Mouse (Mus musculus) limb, embryonic 11.5 days (tissue): ENCODE measurements around the gene Srp54c. TPM values are rescaled to one million over a fixed set of nuclear protein-coding genes. Genes with fewer than 3 reads are reported as not detected.
"Not testable (repeated sequence)": the region's sequence is repeated elsewhere in the genome, so short reads cannot be mapped to it uniquely, and the experiment has no call there.

Experiments
- ATAC-seq: fragments of 200-750 bp; cut with Nextera tagmentation; 2 replicates; pipeline ENCODE4 v1.8.0; 2017; ENCODE audit warnings: low read depth; ENCODE audit not compliant: insufficient number of reproducible peaks, low FRiP score, low TSS enrichment
- DNase-seq: peaks from one replicate; pipeline ENCODE4 v3.0.0-alpha.2; 2015; ENCODE audit warnings: low spot score
- H3K27ac ChIP-seq: fragments of 300-500 bp; sonication (generic); replicated peaks from 2 replicates; pipeline ENCODE4 v1.5.1; 2014; ENCODE audit warnings: low read depth, mild to moderate bottlenecking, low read length
- H3K27me3 ChIP-seq: fragments of 300-500 bp; sonication (generic); 2 replicates; pipeline ENCODE4 v1.6.1; 2014; ENCODE audit warnings: mild to moderate bottlenecking, low read length, mixed read lengths; ENCODE audit not compliant: control insufficient read depth, insufficient read depth
- H3K36me3 ChIP-seq: fragments of 300-500 bp; sonication (generic); 2 replicates; pipeline ENCODE4 v1.6.1; 2014; ENCODE audit warnings: mild to moderate bottlenecking, low read length, moderate library complexity, mixed read lengths; ENCODE audit not compliant: control insufficient read depth, insufficient read depth
- H3K4me1 ChIP-seq: fragments of 300-500 bp; sonication (generic); 2 replicates; pipeline ENCODE4 v1.6.1; 2014; ENCODE audit warnings: low read length, mixed read lengths; ENCODE audit not compliant: control insufficient read depth, insufficient read depth
- H3K4me2 ChIP-seq: fragments of 300-500 bp; sonication (generic); 2 replicates; pipeline ENCODE4 v1.6.1; 2014; ENCODE audit warnings: low read depth, mild to moderate bottlenecking, moderate library complexity; ENCODE audit not compliant: severe bottlenecking
- H3K4me3 ChIP-seq: fragments of 300-500 bp; sonication (generic); 2 replicates; pipeline ENCODE4 v1.5.1; 2014; ENCODE audit warnings: low read depth, low read length
- H3K9ac ChIP-seq: fragments of 300-500 bp; sonication (generic); 2 replicates; pipeline ENCODE4 v1.6.1; 2014; ENCODE audit warnings: mild to moderate bottlenecking, low read length
- H3K9me3 ChIP-seq: fragments of 300-500 bp; sonication (generic); 2 replicates; pipeline ENCODE4 v1.6.1; 2016; ENCODE audit warnings: low read length; ENCODE audit not compliant: control insufficient read depth
- WGBS: fragments of 180-500 bp; shearing (Covaris S2); extraction: QIAGEN DNeasy Blood & Tissue Kit; methylation state at CpG from one replicate; pipeline ENCODE4 v1.1.7; 2014; 5-methylcytosine and 5-hydroxymethylcytosine counted together
- polyA plus RNA-seq: library from polyadenylated mRNA; unstranded; fragments of >200 nt; fragmentation: Nextera tagmentation; extraction: Ambion mirVana; gene quantifications from 2 replicates; pipeline ENCODE4 v1.2.1, GENCODE M21; 2014

Gene Srp54c
- 64.9 and 72.0 TPM in 2 replicates for polyA plus RNA-seq

DNA sequence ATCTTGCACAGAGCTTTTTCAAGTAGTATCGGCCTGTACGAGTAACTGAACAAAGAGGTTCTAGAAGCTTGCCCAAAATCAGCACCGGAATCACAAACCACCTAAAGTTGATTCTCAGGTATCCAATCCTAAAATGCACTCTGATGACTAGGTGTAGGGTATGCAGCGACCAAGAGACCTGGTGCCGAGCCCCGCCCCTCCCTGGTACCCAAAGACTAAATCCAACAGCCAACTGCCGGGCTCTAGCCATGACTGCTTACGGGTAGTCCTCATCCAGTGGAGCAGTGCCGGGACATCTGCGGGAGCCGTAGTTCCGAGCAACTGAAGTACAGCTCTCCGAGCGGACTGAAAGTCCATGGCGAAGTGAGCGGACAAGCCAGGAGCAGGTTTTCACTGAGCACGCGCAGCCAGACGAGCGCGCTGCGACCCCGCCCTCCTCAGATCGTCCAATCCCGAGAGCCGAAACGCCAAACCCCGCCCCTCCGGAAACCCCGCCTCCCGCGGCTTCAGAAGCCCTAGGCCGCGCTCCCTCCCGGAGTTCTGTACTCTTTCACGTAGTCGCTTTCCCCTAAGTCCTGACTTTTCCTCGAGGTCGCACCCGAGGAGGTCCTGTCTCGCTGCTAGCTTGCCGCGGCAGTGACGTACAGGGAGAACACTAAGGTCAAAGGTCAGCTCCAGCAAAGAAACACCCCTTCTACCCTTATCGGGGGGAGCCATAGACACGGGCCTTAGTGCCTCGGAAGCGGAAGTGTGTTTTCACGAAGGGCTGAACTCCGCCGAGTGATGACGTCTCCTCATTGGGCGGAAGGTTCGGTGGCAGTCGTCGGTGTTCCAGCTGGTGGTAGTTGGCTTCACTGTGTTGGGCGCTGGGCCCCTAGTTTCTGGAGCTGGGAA lies at the start of gene Srp54c:
Srp54c (plus strand) TSS at position 543 of the 894 bp plus-strand sequence.
- not testable (repeated sequence) for H3K9ac ChIP-seq, DNase-seq, H3K27me3 ChIP-seq, H3K4me2 ChIP-seq, H3K36me3 ChIP-seq, H3K9me3 ChIP-seq, H3K4me1 ChIP-seq, H3K27ac ChIP-seq
- H3K4me3 ChIP-seq: peak within 1 kb of the TSS; percentile 26
- WGBS: no CpG with 5 or more reads among the region's 57 CpGs
- peak; percentile 99 for ATAC-seq

DNA sequence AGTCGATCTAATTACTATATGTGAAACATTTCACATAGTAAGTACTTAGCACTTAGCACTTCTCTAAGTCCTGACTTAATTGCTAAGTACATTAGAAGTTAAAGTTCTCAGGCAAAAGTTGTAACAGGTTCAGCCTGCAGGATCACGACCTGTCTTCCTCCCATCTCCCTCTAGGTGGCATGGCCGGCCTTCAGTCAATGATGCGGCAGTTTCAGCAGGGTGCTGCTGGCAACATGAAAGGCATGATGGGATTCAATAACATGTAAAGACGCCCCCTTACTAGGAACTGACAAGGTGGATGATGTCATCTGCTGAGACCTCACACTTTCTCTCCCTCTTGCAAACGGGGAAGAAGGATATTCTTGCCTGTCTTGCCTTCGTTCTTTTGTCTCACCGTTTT lies 42.3 kb upstream of the Srp54c start:
- H3K9me3 ChIP-seq, ATAC-seq, H3K4me2 ChIP-seq, DNase-seq, H3K9ac ChIP-seq, H3K27ac ChIP-seq, H3K4me1 ChIP-seq, H3K27me3 ChIP-seq, H3K36me3 ChIP-seq, H3K4me3 ChIP-seq: not testable (repeated sequence)
- WGBS: no CpG with 5 or more reads among the region's 8 CpGs

DNA sequence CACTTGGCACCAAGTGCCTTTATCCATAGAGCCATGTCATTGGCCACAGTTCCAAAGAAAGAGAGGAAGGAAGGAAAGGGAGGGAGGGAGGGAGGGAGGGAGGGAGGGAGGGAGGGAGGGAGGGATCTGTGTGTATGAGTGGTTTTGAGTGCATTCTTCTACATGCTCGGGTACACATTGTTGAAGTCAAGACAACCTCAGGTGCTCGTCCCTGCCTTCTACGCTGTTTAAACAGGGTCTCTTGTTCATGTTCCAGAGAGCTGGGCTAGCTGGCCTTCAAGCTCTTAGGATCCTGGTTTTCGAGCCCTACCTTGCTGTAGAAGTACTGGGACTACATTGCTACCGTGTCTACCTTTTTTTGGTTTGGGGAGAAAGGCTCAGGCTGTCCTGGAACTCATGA lies 40.8 kb upstream of the Srp54c start:
- H3K27me3 ChIP-seq, H3K9ac ChIP-seq, H3K4me2 ChIP-seq, DNase-seq, H3K27ac ChIP-seq, H3K4me3 ChIP-seq, ATAC-seq, H3K4me1 ChIP-seq, H3K9me3 ChIP-seq, H3K36me3 ChIP-seq: not testable (repeated sequence)
- no CpG with 5 or more reads among the region's 5 CpGs for WGBS

DNA sequence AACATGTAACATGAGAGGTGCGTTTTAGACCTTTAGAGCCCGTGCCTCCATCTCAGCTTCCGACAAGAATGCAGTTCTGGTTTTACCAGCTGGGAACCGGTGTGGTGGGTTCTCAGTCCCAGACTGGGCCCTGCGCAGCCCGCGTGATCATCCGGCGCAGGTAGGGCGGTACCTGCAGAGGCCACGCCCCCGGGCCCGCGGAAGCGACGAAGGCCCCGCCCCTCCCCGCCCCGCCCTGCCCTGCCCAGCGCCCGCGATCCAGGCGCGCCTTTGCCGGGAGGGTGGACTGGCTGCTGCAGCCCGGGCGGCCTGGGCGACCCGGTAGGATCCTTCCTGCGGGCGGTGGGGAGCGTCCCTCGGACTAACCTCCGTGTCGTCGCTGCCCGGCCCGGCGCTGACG lies 30.7 kb upstream of the Srp54c start, which contains the start of gene 1700047I17Rik2:
1700047I17Rik2 (plus strand) TSS at position 287 of the 400 bp plus-strand sequence.
- H3K4me3 ChIP-seq, H3K9ac ChIP-seq, H3K27me3 ChIP-seq, H3K9me3 ChIP-seq, H3K4me2 ChIP-seq, H3K4me1 ChIP-seq, DNase-seq, H3K36me3 ChIP-seq, H3K27ac ChIP-seq: not testable (repeated sequence)
- peak; percentile 97 for ATAC-seq
- no CpG with 5 or more reads among the region's 40 CpGs for WGBS

DNA sequence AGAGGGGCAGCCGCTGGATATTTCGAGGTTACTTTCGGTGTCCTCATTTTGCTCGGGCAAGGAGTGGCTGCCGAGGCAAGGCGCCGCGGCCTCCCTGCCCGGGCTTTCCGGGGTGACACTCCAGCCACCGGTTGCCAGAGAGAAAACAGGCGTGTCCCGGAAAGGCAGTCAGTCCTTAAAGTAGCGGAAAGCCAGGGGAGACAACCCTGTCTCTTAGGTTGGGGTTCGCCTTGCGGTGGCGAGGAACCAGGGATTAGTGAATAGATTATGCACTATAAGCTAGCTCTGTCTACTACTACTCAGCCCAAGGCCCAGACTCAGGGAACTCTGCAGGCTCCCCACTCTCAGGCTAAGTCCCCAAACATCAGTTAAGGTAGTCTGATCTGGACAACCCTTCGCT lies 30.2 kb upstream of the Srp54c start:
- not testable (repeated sequence) for H3K9me3 ChIP-seq, H3K36me3 ChIP-seq, DNase-seq, H3K9ac ChIP-seq, H3K4me3 ChIP-seq, H3K4me1 ChIP-seq, H3K27me3 ChIP-seq, H3K27ac ChIP-seq, H3K4me2 ChIP-seq
- ATAC-seq: peak; percentile 46; the same call in 1 of the 2 replicates
- WGBS: no CpG with 5 or more reads among the region's 18 CpGs

DNA sequence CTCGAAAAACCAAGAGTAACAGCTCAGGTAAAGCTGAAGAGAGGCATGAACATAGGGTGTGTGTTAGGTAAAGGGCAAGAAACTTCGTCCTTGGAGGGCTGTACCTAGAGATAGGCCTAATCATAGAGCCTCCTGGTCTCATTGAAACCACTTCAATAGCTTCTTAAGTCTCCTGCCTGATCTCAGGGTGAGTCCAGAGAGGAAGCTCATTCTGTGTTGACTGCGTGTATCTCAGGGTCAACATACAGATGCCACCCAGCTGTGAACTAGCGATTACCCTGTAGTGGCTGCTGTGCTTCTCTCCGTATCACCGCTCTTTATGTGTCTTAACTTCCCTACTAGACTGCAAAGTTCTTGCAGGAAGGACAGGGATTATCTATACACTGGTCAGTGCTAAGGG lies 17.0 kb upstream of the Srp54c start:
- not testable (repeated sequence) for H3K4me1 ChIP-seq, H3K9ac ChIP-seq, H3K36me3 ChIP-seq, DNase-seq, H3K4me3 ChIP-seq, ATAC-seq, H3K4me2 ChIP-seq, H3K27me3 ChIP-seq, H3K27ac ChIP-seq, H3K9me3 ChIP-seq
- WGBS: no CpG with 5 or more reads among the region's 6 CpGs

DNA sequence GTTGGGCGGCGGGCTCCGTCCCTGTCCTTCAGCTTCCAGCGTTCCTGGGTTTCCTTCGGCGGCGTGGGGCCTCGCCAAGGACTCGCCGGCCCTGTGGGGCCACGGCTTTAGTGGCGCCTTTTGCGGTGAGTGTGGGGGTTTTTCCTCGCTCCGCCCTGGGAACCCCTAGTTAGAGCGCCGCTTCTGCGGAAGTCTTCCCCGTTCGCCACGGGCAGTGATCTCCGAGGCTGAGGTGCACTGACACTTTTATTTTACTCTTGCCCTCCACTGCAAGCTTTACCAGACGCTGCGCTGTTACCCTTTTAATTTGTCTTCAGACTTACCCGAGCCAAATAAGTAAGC lies 523 bp downstream of the Srp54c start:
- H3K9me3 ChIP-seq, DNase-seq, H3K36me3 ChIP-seq, H3K4me1 ChIP-seq, ATAC-seq, H3K9ac ChIP-seq, H3K27me3 ChIP-seq, H3K27ac ChIP-seq, H3K4me2 ChIP-seq: not testable (repeated sequence)
- 0% methylated on average over 9 of the region's 25 CpGs for WGBS
- peak overlapping the region; percentile 26 for H3K4me3 ChIP-seq

DNA sequence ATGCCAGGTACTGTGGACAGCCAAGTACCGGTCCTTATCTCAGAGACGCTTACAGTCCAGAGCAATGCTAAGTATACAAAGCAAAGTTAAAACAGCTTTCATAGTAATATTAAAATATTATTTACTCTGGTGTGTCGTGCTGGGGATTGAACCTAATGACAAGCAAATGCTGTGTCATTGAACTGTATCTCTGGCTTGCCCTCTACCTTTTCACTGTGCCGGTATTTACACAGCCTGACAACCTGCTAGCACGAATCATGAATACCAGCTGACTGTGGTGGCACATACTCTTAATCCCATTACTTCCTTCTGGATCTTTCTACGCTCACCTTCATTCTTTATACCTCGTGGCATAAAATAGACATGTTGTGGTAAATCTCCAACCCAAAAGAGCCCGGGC lies 12.3 kb downstream of the Srp54c start:
- H3K9ac ChIP-seq, H3K27me3 ChIP-seq, DNase-seq, H3K4me1 ChIP-seq, H3K9me3 ChIP-seq, H3K27ac ChIP-seq, H3K4me2 ChIP-seq, H3K36me3 ChIP-seq, H3K4me3 ChIP-seq, ATAC-seq: not testable (repeated sequence)
- WGBS: no CpG with 5 or more reads among the region's 8 CpGs
